Mouse (Mus musculus): ENCODE results near the gene Trpc4.

The Trpc4 gene

GRCm38 (mm10) chr3:54155639-54156315, at the start of gene Trpc4:
TSS of gene Trpc4 (plus strand) at chr3:54156035.
- no peak for DNase-seq (ENCODE audit: low spot score in 2 of 2)

DNA sequence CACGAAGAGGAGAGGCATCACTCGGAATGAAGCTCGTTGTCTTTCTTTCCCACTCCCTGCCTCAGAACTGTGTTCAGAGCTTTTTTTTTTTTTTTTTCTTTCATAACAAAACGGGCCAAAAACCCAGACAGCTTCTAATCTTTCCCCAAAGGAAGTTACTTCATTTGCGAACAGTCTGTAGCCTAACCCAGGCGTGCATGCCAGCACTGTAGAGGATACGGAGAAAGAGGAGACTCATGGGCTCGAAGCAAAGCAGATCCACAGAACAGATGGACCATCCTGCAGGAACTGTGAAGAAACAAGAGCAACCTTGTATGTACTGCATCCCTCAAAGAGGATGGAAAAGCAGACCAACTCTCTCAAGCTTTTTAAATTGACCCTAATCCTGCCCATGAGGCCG, 44.3 kb upstream of the Trpc4 start:
- no peak for DNase-seq (ENCODE audit: low spot score in 2 of 2)

DNA sequence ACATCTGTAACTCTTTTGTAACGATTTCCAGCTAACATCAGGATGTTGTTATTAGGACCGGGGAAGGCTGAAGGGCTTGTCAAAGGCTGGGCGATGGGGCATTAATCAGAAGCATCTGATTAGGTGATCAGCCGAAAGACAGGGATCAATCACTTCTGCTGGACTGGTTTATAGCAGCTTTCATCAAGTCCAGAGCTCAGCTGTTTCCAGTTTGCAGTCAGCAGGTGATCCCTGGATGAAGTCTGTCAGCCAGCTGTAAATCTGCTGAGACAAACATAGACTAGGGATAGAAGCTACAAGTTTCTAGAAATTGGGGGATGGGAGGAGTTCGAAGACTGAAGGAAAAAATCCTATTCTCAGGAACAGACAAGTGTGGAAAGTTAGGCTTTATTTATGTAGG, 20.5 kb upstream of the Trpc4 start:
- DNase-seq (ENCODE audit: low spot score in 2 of 2): no peak

DNA sequence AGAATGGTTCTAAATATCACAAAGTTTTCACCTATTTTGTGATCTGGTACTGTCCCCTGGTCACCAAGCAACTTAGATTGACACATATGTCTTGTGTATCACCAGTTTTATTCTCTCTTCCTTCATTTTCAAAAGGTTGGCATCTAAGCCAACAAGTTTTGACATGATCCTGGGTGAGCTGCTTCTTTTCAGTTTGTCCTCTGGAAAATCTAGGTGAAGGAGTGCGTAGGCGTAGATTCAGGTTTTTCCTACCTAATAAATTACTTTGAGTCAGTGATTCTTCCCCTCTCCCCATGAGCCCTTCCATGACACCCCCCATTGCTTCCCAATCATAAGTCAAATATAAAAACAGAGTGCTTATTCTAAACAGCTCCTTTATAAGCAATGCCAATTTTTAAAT, 14.5 kb upstream of the Trpc4 start:
- no peak for DNase-seq (ENCODE audit: low spot score in 2 of 2)

- no peak for DNase-seq (ENCODE audit: low spot score in 2 of 2)
Measured at GRCm38 (mm10) chr3:54154844-54155638, 794 bp upstream of the Trpc4 start.

- no peak for DNase-seq (ENCODE audit: low spot score in 2 of 2)
Measured at GRCm38 (mm10) chr3:54156316-54157000, 623 bp downstream of the Trpc4 start.

GRCm38 (mm10) chr3:54170701-54171100, 14.9 kb downstream of the Trpc4 start:
- DNase-seq (ENCODE audit: low spot score in 2 of 2): no peak

DNA sequence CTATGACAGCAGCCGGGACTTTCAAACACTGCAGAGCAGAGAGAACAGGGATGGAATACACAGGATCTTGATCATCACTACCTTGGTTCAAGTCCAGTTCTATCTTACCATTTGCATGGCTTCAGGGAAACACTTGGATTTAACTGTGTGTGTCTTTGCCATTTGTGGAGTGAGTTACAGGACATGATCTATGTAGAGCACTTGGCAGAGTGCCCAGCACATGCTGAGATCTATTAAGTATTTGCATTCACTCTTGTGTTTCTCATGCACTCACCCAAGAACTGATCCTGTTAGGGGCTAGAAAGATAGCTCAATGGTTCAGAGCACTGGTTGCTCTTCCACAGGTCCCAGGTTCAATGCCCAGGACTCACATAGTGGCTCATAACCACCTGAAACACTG, 21.5 kb downstream of the Trpc4 start:
- DNase-seq (ENCODE audit: low spot score in 2 of 2): no peak

DNA sequence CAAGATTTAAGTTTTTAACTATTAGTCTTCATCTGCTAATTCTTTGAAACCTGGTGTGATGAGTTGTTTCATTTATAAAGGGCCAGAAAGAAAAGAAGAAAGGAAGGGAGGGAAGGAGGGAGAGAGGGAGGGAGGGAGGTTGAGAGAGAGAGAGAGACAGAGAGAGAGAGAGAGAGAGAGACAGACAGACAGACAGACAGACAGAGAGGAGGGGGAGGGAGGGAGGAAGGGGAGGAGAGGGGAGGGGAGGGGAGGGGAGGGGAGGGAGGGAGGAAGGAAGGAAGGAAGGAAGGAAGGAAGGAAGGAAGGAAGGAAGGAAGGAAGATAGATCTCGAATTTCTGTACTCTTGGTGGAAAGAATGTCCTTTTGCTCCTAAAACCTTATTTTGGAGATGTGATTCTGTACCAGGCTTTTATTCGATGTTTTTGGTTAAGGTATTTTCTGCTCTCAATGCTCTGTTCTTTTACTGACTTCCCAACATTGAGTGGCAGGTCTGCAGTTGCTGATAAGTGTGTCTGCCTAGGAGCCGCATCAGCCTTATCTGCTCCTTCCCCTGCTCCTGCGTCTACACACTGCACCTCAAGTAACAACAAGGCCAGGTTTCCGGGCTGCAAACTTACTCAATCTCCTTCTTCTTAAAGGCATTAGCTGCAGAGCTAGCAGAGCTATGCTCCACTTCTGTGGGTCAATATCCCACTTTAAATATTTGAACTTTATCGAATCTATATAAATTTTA, 35.3 kb downstream of the Trpc4 start:
- no peak for DNase-seq (ENCODE audit: low spot score in 2 of 2)

DNA sequence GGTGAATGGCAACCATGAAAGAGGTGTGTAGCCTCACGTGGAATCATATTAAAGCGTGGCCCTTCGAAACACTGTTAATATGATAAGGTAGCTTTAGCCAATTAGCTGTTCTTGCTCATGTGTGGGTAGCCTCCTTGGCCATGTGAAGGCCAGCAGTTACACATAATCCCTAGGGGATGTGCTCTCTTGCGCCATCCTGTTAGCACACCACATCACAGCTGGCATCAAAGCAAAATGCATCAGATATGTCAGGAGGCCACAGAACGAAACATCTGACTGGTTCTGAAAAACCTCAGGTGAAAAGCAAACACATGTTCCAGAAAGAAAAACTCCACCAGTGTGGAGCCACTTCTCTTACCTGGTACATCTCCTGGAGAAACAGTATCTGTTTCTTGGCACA, 45.4 kb downstream of the Trpc4 start:
- DNase-seq (ENCODE audit: low spot score in 2 of 2): no peak

- no peak for DNase-seq (ENCODE audit: low spot score in 2 of 2)
Measured at GRCm38 (mm10) chr3:54204386-54204785, 48.6 kb downstream of the Trpc4 start.

- no peak for DNase-seq (ENCODE audit: low spot score in 2 of 2)
Measured at GRCm38 (mm10) chr3:54210112-54210511, 54.3 kb downstream of the Trpc4 start.

GRCm38 (mm10) chr3:54211441-54211840, 55.6 kb downstream of the Trpc4 start:
- DNase-seq (ENCODE audit: low spot score in 2 of 2): no peak

DNA sequence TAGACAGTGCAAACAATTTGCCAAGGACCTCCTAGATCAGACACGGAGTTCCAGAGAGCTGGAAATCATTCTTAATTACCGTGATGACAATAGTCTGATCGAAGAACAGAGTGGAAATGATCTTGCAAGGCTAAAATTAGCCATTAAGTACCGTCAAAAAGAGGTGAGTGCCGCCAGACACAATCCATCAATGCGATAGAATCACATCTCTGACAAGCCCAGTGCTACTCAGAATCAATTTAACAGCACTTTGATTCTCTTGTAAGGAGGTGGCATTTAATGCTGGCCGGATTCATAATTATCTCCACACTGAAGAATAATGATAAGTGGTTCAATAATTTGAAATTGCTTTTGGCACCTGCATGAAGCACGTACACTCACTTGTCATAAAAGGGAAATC, 66.7 kb downstream of the Trpc4 start:
- DNase-seq (ENCODE audit: low spot score in 2 of 2): no peak

DNA sequence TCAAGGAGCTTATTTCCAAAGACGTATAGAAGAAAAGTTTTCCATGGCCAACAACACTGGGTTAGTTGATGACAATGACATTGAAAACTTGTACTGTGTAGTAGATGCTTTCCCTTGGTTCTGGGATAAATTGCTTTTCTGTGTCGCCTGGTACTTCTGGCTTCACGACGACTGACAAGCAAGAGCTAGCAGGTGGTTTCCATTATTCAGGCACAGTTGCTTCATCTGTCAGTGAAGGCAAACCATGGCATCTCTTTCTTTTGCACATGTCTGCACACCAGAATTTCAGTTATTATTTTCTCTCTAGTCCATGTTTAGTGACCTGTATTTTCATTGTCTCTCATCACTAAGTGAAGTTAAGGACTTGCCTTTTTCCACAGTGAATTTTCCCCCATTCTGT, 72.6 kb downstream of the Trpc4 start:
- no peak for DNase-seq (ENCODE audit: low spot score in 2 of 2)

GRCm38 (mm10) chr3:54238891-54239290, 83.1 kb downstream of the Trpc4 start:
- DNase-seq (ENCODE audit: low spot score in 2 of 2): no peak

DNA sequence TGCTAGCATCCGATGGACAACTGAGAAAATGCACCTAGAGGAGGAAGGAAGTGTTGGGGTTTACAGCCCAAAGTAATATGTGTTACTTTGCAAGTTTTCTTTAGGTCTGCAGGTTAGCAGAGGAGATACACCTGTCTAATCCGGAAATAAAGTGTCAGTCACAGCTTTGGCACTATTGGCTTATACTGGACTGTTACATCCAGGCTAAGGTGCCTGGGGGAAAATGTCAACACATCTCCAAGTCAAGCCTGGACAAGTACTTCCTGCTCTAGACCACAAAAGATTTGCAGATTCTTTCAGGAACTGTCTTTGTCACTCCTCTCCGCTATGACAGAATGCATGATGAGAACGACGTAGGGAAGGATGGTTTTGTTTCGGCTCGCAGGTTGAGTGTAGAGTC, 83.6 kb downstream of the Trpc4 start:
- no peak for DNase-seq (ENCODE audit: low spot score in 2 of 2)

- DNase-seq (ENCODE audit: low spot score in 2 of 2): no peak
Measured at GRCm38 (mm10) chr3:54243136-54243535, 87.3 kb downstream of the Trpc4 start.

DNA sequence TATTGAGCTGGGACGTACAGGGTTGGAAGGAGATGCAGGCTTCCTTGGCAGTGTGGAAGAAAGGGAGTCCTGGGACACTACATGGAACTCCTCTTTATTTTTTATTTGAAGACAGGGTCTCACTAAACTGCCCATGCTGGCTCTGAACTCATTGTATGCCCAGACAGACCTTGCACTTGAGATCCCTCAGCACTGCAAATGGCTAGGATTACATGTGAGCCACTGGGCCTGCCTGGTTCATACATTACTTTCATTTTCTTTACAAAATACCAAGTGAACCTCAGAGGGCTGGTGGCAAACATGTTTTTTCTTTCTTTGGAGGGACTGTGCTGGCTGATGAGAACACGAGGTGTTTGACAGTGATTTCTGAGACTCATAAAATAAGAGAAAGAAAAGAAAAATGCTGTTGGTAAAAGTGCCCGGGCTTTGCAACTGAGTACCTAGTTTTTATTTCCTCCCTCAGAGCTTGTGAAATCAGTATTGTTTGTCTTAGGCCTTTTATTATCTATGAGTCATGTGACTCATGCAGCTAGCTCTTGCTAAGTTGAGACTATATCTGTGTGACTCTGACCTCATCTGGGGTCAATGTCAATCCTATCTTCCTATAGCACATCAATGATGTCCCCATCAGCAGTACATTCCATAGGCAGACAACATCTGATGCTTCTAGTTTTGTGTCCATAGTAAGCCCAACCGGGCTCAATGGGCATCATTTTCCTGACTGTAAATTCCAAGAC, 89.1 kb downstream of the Trpc4 start:
- DNase-seq (ENCODE audit: low spot score in 2 of 2): no peak

DNA sequence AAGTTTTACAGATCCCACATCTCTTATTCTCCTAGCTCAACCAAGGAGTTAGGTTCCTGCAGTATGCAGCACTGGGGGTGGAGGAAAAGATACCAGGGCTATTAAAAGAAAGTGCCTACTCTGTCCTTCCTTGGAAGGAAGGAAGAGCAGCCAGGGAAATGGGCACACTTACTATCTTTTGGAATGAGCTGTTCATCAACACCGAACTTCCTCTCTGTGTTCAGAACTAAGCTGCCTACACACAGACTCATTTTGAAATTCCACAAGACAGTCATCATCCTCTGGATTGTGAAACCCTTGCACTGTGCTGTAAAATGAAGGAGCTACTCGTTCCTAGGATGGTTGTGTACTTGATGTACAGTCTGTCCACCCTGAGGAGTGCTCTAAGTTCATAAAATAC, 90.6 kb downstream of the Trpc4 start:
- no peak for DNase-seq (ENCODE audit: low spot score in 2 of 2)

DNA sequence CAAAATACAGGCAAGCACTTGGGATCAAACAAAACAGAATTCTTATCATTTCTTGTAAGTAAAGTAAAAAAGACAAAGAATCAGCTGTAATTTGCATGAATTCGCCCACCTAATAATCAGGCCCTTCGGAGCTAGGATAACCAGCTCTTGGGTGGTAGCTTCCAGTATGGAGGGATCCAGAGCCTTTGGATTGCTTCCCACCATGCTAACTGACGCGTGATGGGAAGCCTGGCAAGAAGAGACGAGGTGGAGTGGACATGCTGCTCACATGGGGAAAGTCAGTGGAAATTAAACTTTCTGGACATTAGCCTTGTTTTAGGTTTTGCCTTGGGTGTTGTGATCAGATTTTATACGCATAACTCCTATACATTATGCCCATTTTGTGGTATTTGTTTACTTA, 93.5 kb downstream of the Trpc4 start:
- no peak for DNase-seq (ENCODE audit: low spot score in 2 of 2)

- no peak for DNase-seq (ENCODE audit: low spot score in 2 of 2)
Measured at GRCm38 (mm10) chr3:54266943-54267342, 111.1 kb downstream of the Trpc4 start.

Data from natural killer cell, adult 2 months (primary cell).